Mouse (Mus musculus) megakaryocyte, embryonic 14.5 days (primary cell): ENCODE measurements at regions not wholly inside any gene's neighbourhood (a gene's known extent, or its start where the extent isn't known, plus 50 kb on each side); places are given as distances from the start of the nearest gene placed in this dataset.

ENCODE experiments used
- FLI1 ChIP-seq: IDR thresholded peaks from 2 replicates; pipeline ENCODE4 v1.6.1; 2012; ENCODE audit warnings: low read length, inconsistent platforms, mixed read lengths
- GATA1 ChIP-seq: IDR thresholded peaks from 3 replicates; pipeline ENCODE4 v1.6.1; 2012; ENCODE audit warnings: mixed read lengths, low read length, inconsistent platforms, borderline replicate concordance

- TF ChIP-seq GATA1 = no peak
- TF ChIP-seq FLI1 = no peak
These were observed 191.3 kb upstream of the Myocd start for GRCm38 (mm10) chr11:65461044-65461443.
